Mouse (Mus musculus) brain, adult 2 months (tissue): Measurements from ENCODE around the gene Myo1b.

Experiments
- DNase-seq: peaks from one replicate; pipeline ENCODE4 v3.0.0; 2011; ENCODE audit warnings: low read depth, low spot score

Gene Myo1b

GRCm38 (mm10) chr1:51852314-51852713, 63.6 kb downstream of the Myo1b start:
- peak; percentile 55 for DNase-seq

- DNase-seq: peak; percentile 42
Observed at GRCm38 (mm10) chr1:51849570-51850211, 66.2 kb downstream of the Myo1b start.

GRCm38 (mm10) chr1:51845264-51846036, 70.4 kb downstream of the Myo1b start:
- peak; percentile 60 for DNase-seq

- peak; percentile 74 for DNase-seq
Observed at GRCm38 (mm10) chr1:51837845-51838623, 77.8 kb downstream of the Myo1b start.

GRCm38 (mm10) chr1:51837311-51837710, 78.6 kb downstream of the Myo1b start:
- DNase-seq: peak; percentile 20

DNA sequence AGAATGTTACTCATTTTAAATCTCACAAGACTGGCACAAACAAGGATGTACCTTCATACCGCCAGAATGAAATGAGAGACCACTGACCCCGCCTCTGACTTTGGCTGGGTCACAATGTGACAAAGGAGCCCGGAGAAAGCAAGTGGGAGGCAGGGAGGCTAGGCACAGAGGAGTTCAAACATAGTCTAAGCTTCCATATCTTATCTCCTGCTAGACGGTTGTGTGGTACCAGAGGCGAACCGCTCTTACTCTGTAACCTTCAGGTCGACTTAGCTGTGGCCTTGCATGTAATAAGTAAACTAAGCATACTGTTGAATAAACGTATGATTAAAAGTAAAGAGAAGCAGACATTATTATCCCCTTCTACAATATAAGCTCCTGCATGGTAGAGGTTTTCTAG, 80.1 kb downstream of the Myo1b start:
- no peak for DNase-seq

DNA sequence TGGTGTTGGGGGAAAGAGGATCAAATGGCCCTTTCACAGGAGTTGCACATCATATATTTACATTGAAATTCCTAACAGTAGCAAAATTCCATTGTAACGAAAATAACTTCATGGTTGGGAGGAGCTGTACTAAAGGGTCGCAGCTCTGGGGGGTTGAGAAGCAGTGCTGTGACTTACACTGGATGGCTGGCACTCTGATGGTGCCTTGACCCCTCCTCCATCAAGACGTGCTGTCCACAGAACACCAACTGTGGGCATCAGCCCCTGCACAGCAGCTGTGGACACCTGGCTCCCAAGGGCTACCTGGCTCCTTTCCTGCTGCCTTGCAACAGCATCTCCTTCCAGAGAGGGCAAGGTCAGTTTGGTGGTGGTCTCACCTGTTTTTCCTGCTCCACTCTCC, 81.8 kb downstream of the Myo1b start:
- DNase-seq: no peak

DNA sequence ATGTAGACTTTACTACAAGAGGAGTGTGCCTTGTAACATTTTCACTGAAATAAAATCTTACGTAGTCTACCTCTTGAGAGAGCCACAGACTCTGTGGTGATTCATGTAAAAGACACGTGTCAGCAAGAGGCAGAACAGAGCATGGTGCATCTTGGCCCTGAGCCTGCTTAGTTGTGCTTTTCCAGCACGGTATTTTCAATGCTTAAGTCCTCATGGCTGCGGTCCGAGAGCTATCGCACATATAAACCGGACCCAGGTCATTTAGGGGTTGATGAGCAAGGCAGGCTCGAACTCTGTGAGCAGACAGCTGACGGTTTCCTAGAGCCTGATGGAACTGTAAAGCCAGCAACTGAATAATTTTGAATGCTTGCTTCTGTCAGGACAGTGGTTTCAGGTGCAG, 86.5 kb downstream of the Myo1b start:
- DNase-seq: peak; percentile 31

GRCm38 (mm10) chr1:51822531-51822930, 93.3 kb downstream of the Myo1b start:
- DNase-seq: no peak

GRCm38 (mm10) chr1:51821701-51822495, 94.0 kb downstream of the Myo1b start:
- DNase-seq: peak; percentile 44

GRCm38 (mm10) chr1:51820520-51820919, 95.4 kb downstream of the Myo1b start:
- peak; percentile 44 for DNase-seq

GRCm38 (mm10) chr1:51820013-51820441, 95.8 kb downstream of the Myo1b start:
- peak; percentile 60 for DNase-seq

DNA sequence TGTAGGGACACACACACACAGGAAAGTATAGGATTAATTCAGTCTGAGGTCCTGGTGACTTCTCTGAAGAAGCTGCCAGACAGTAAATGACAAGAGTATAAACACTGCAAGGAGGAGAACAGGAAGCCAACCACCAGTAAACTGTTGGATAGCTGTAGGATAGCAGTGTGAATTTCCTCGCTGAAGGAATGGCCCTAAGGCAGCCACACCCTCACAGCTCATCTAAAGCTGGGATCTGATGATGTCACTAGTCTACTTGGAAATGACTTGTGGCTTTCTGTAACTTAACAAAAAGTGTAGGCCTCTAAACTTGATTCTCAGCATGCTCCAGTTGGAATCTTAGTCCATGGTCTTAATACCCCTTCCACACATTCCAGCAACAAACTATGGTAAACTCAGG, 100.2 kb downstream of the Myo1b start:
- DNase-seq: no peak

DNA sequence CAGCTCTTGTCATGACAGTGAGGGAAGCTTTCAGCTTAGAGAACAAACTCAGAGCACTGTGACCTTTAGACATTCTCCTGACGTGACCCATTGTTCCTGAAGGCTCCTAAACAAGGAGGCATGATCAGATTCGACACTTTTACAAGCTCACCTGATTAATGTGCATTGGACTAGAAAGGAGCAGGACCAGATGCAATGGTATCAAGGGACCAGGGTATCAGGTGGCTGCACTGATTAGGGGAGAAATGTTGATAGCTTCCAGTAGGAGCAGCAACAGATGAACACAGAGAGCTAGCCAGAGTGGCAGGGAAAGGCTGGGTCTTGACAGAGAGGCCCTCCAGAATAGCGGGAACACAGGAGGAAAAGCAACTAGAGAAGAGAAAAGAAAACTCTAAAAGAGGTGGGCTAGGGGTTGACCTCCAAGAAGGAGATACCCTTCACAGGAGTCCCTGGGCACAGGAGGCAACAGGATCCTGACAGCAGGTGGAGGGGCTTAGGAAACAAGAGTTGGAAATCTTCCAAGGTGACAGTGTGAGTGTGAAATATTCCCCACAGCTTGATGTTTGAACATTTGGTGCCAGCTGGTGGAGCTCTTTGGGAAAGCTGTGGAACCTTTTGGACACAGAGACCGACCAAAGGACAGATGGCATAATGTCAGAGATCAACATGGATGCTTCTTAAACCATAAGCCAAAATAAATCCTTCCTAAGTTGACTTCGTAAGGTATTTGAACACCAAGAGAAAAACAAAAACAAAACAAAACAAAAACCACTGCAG, 100.8 kb downstream of the Myo1b start:
- DNase-seq: peak; percentile 27

- DNase-seq: no peak
Observed at GRCm38 (mm10) chr1:51808847-51809246, 107.0 kb downstream of the Myo1b start.

- DNase-seq: no peak
Observed at GRCm38 (mm10) chr1:51808228-51808627, 107.6 kb downstream of the Myo1b start.

DNA sequence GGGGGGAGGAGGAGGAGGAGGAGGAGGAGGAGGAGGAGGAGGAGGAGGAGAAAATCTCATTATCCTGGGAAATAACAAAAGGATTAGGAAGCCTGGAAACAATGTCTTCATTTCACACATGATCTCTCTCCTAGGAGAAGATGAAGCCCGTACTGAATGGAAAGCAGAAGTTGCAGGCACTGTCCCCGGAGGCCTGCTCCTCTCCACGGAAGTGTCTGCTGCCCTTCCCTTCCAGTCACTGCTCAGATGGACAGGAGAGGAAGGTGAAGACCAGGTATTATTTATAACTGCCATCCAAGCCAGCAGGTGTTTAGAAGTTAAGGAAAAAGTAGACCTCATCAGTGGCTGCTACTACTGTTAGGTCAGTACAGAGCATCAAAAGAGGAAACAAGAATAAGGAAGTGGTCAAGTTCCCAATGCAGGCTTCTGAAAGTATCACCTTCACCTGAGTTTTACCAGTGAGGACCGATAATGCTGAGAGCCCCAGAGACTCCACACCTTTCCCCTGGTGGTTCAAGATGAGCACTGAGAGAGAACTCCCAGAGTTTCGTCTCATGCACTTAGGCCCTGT, 110.7 kb downstream of the Myo1b start:
- DNase-seq: no peak

- DNase-seq: no peak
Observed at GRCm38 (mm10) chr1:51804296-51805039, 111.4 kb downstream of the Myo1b start.

DNA sequence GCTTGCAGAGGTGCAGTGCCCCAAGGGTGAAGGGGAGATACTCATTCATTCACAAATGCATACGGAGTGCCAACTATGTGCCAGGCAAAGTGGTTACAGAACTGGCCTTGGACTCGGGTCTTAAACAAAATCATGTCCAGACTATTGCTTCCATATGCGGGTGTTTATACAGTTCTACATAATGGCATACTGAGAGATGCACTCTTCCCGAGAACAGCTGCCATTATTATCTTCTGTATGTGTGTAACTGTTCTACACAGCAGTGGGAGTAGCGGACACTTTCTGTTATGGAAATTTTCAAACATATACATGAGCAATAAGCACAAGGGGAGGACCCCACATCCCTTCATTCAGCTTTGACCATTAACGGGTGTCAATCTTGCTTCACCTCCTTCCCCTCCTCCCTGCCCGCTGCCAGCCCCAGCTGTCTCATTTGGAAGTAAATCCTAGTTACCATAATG, 117.8 kb downstream of the Myo1b start:
- DNase-seq: no peak
